Mouse (Mus musculus) intestine, embryonic 15.5 days (tissue): ENCODE measurements around the gene Foxo4. TPM values are rescaled to one million over a fixed set of nuclear protein-coding genes. Genes with fewer than 3 reads are reported as not detected.

Experiments used
- ATAC-seq: fragments of 200-750 bp; cut with Nextera tagmentation; 2 replicates; pipeline ENCODE4 v1.8.0; 2017; ENCODE audit warnings: moderate TSS enrichment, moderate library complexity
- H3K27ac ChIP-seq: fragments of 300-500 bp; sonication (generic); 2 replicates; pipeline ENCODE4 v1.5.1; 2015; ENCODE audit warnings: mild to moderate bottlenecking, inconsistent platforms
- H3K27me3 ChIP-seq: fragments of 300-500 bp; sonication (generic); replicated peaks from 2 replicates; pipeline ENCODE4 v1.6.1; 2015; ENCODE audit warnings: inconsistent platforms
- H3K36me3 ChIP-seq: fragments of 300-500 bp; sonication (generic); 2 replicates; pipeline ENCODE4 v1.6.1; 2015; ENCODE audit warnings: inconsistent platforms
- H3K4me1 ChIP-seq: fragments of 300-500 bp; sonication (generic); replicated peaks from 2 replicates; pipeline ENCODE4 v1.6.1; 2015; ENCODE audit warnings: inconsistent platforms
- H3K4me2 ChIP-seq: fragments of 300-500 bp; sonication (generic); replicated peaks from 2 replicates; pipeline ENCODE4 v1.6.1; 2015; ENCODE audit warnings: mild to moderate bottlenecking, inconsistent platforms
- H3K4me3 ChIP-seq: fragments of 300-500 bp; sonication (generic); replicated peaks from 2 replicates; pipeline ENCODE4 v1.5.1; 2015; ENCODE audit warnings: inconsistent platforms
- H3K9ac ChIP-seq: fragments of 300-500 bp; sonication (generic); 2 replicates; pipeline ENCODE4 v1.6.1; 2015; ENCODE audit warnings: inconsistent platforms
- H3K9me3 ChIP-seq: fragments of 300-500 bp; sonication (generic); 2 replicates; pipeline ENCODE4 v1.6.1; 2016; ENCODE audit warnings: inconsistent platforms
- WGBS: fragments of 180-500 bp; shearing (Covaris S2); methylation state at CpG from one replicate; pipeline ENCODE4 v1.1.7; 2015; 5-methylcytosine and 5-hydroxymethylcytosine counted together
- polyA plus RNA-seq: library from polyadenylated mRNA; unstranded; fragments of >200 nt; fragmentation: Nextera tagmentation; extraction: Ambion mirVana; gene quantifications from 2 replicates; pipeline ENCODE4 v1.2.1, GENCODE M21; 2015

Foxo4 gene
- polyA plus RNA-seq, 1 experiment from 2014 or later, result 1.6 TPM

DNA sequence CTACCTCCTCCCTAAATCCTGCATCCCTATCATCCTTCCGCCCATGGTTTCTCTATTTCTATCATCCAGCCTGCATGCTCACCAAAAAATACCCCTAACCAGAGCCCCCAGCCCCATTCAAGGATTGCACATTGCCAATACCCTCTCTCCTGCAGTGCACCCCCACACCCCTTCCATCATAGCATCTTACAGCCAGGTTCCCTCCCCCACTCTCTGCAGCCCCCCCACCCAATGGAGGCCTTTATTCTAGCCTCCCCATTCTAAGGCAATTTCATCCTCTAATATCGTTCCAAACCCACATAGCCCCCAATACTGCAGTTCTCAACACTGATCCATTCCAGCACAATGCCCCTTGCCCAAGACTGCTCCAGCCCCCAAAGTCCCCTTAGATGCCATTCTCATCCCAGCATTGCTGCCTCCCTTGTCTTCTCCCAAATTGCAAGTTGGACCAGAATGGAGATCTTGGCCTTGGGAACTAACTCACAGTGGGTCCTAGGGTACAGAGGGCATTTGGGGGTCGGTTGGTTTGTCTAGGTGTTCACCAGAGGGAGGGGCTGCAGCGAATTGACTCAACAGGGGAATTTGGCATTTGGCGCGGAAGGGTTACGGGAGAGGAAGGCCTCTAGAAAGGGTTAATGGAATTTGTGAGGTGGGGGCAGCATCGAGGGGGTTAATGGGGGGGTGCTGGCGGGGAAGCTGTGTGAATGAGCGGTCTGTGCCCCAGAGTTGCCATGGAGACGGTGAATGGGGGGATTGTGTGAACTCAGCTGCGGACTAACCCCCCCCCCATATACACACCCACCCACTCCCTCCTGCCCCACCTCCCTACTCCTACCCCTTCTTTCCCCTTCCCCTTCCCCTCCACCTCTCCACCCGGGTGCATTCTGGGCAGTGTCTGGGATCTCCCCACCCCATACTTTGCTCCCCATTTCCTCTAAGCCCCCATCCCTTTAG lies 45.4 kb downstream of the Foxo4 start:
- H3K27ac ChIP-seq, result no peak overlapping the region
- H3K27me3 ChIP-seq, result no peaks in the 10 kb centered on the region; the same call in 1 of the 2 replicates
- H3K4me1 ChIP-seq, result no peaks in the 10 kb centered on the region
- H3K4me3 ChIP-seq, result peak overlapping the region; percentile 34
- H3K36me3 ChIP-seq, result no peaks in the 10 kb centered on the region
- ATAC-seq, result peak; percentile 31; the same call in 1 of the 2 replicates
- WGBS, result 34% methylated on average over 13 of the region's 13 CpGs
- peak overlapping the region; percentile 58 for H3K4me2 ChIP-seq
- H3K9ac ChIP-seq, result no peak overlapping the region
- no peaks in the 10 kb centered on the region for H3K9me3 ChIP-seq

DNA sequence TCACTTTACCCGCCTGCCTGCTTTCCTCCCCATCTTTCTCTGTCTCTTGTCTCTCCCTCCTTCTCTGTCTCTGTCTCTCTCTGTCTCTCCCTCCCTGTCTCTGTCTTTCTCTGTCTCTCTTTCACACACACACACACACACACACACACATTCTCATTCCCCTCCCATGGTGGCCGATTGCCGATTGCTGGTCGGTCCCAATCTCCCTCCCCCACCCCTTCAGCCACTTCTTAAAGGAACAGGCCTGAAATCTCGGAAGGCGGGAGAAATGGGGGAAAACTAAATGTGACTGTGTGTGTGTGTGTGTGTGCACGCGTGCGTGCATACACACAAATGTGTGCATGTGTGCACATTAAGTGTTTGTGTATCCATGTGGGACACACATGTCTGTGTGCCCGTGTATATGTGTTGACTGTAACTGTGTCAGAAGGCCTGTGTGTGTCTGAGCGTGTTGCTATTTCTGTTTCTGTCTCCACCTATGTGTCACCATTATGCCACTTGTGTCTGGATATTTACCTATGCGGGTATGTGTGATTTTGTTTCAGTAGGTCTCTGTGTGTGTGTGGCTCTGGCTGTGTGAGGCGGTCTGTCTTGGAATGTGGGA lies 46.2 kb downstream of the Foxo4 start:
- 36% methylated on average over 13 of the region's 13 CpGs for WGBS
- Histone ChIP-seq H3K4me3 (peak overlapping the region; percentile 34), H3K36me3 (no peaks in the 10 kb centered on the region), H3K27ac (no peak overlapping the region), H3K9me3 (no peaks in the 10 kb centered on the region), H3K4me2 (peak overlapping the region; percentile 58), H3K27me3 (no peaks in the 10 kb centered on the region; the same call in 1 of the 2 replicates), H3K9ac (0 out of 2 replicates have a peak overlapping the region, but pooled peaks have one; percentile 26), H3K4me1 (no peaks in the 10 kb centered on the region)
- ATAC-seq, result no peak

DNA sequence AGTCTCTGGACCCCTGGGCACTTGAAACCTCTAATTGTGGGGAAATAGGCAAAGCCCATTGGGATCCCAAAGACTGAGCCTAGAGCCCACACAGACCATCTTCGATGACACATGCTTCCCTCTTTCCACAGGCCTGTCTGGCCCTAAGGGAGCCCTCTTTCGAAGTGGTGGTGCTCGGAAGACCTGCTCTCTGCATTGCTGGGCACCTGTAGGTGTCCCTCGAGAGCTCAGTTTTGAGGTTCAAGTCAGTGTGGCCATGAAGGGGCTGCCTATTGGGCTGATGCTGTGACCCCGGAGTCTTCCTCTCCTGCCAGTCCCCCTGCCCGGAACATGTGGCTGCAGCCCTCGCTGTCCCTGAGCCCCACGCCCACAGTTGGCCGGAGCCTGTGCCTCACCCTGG lies 47.3 kb downstream of the Foxo4 start:
- Histone ChIP-seq H3K9ac (no peak overlapping the region), H3K36me3 (no peaks in the 10 kb centered on the region), H3K9me3 (no peaks in the 10 kb centered on the region), H3K4me1 (no peaks in the 10 kb centered on the region), H3K4me3 (no peak overlapping the region), H3K27me3 (no peaks in the 10 kb centered on the region; the same call in 1 of the 2 replicates), H3K27ac (no peak overlapping the region), H3K4me2 (no peak overlapping the region)
- ATAC-seq, result no peak
- 80% methylated on average over 9 of the region's 9 CpGs for WGBS

GRCm38 (mm10) chrX:101304646-101305045 lies 50.3 kb downstream of the Foxo4 start:
- Histone ChIP-seq H3K4me3 (no peak overlapping the region), H3K4me2 (no peak overlapping the region), H3K27me3 (no peaks in the 10 kb centered on the region; the same call in 1 of the 2 replicates), H3K27ac (no peak overlapping the region), H3K9me3 (no peaks in the 10 kb centered on the region), H3K9ac (no peak overlapping the region), H3K36me3 (no peaks in the 10 kb centered on the region), H3K4me1 (no peaks in the 10 kb centered on the region)
- WGBS, result 64% methylated on average over 2 of the region's 2 CpGs
- no peak for ATAC-seq

DNA sequence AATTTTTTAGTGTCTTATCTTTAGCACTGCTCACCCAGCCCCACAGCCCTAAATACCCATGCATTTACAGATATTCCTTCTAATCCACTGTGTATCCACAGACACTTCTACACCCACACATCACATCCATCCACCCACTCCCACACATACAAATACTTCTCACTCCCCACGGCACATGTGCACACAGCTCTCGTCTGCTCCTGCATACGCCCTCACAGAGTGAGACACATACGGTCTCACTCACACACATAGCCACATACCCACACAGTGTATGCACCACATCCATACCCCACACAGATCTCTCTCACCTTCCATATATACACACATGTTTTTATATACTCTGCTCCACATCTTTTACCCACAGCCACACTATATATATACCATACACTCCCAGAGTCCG lies 55.0 kb downstream of the Foxo4 start:
- no peaks in the 10 kb centered on the region for H3K4me1 ChIP-seq
- H3K4me2 ChIP-seq, result no peak overlapping the region
- H3K27ac ChIP-seq, result no peak overlapping the region
- H3K9ac ChIP-seq, result no peak overlapping the region
- ATAC-seq, result no peak
- 87% methylated on average over 5 of the region's 5 CpGs for WGBS
- H3K9me3 ChIP-seq, result no peaks in the 10 kb centered on the region
- H3K27me3 ChIP-seq, result 0 out of 2 replicates have a peak, but pooled peaks cover 2% of the 10 kb centered on the region
- H3K4me3 ChIP-seq, result no peak overlapping the region
- H3K36me3 ChIP-seq, result no peaks in the 10 kb centered on the region

Other genes with a start within 250 kb of the Foxo4 start
- gene Tex11, start 194.9 kb upstream of the Foxo4 start, polyA plus RNA-seq, result 0.14 and 0.23 TPM in 2 replicates
- gene Slc7a3, start 168.5 kb upstream of the Foxo4 start, polyA plus RNA-seq, result 1.5 and 1.6 TPM in 2 replicates
- gene Snx12, start 32.0 kb upstream of the Foxo4 start, polyA plus RNA-seq, result 50.6 and 51.1 TPM in 2 replicates
- not detected in 2 replicates for gene Gm614, start 9.5 kb downstream of the Foxo4 start, polyA plus RNA-seq
- gene Il2rg, start 13.7 kb downstream of the Foxo4 start, polyA plus RNA-seq, result 12.5 and 12.8 TPM in 2 replicates
- not detected in 2 replicates for gene Gm20489, start 14.5 kb downstream of the Foxo4 start, polyA plus RNA-seq
- 22.8 and 25.3 TPM in 2 replicates for gene Med12, start 19.5 kb downstream of the Foxo4 start, polyA plus RNA-seq
- 4.4 and 4.8 TPM in 2 replicates for gene Nlgn3, start 44.6 kb downstream of the Foxo4 start, polyA plus RNA-seq
- 59.2 and 77.1 TPM in 2 replicates for gene Gjb1, start 121.8 kb downstream of the Foxo4 start, polyA plus RNA-seq
- 20.4 and 21.2 TPM in 2 replicates for gene Zmym3, start 166.3 kb downstream of the Foxo4 start, polyA plus RNA-seq
- 324 and 340 TPM in 2 replicates for gene Nono, start 174.8 kb downstream of the Foxo4 start, polyA plus RNA-seq
- gene Itgb1bp2, start 194.6 kb downstream of the Foxo4 start, polyA plus RNA-seq, result 0.73 and 1.6 TPM in 2 replicates